Mouse (Mus musculus) yolk sac, embryonic 10.5 days (tissue): ENCODE measurements around the gene Ptprd.
"Not testable (repeated sequence)": the region's sequence is repeated elsewhere in the genome, so short reads cannot be mapped to it uniquely, and the experiment has no call there.

ENCODE experiments used
- DNase-seq: peaks from one replicate; pipeline ENCODE4 v3.0.0-alpha.2; 2017; ENCODE audit warnings: low spot score

The Ptprd gene

GRCm38 (mm10) chr4:76199321-76199720 lies 2012.4 kb downstream of the Ptprd start:
- no peak for DNase-seq

- DNase-seq, result no peak
These were observed 2017.0 kb downstream of the Ptprd start for GRCm38 (mm10) chr4:76194762-76195161.

GRCm38 (mm10) chr4:76193496-76193895 lies 2018.3 kb downstream of the Ptprd start:
- DNase-seq, result no peak

- DNase-seq, result no peak
These were observed 2019.7 kb downstream of the Ptprd start for GRCm38 (mm10) chr4:76192031-76192430.

GRCm38 (mm10) chr4:76190788-76191187 lies 2021.0 kb downstream of the Ptprd start:
- no peak for DNase-seq

- no peak for DNase-seq
These were observed 2028.7 kb downstream of the Ptprd start for GRCm38 (mm10) chr4:76183095-76183494.

GRCm38 (mm10) chr4:76179497-76179896 lies 2032.3 kb downstream of the Ptprd start:
- no peak for DNase-seq

- DNase-seq, result no peak
These were observed 2036.7 kb downstream of the Ptprd start for GRCm38 (mm10) chr4:76175086-76175485.

GRCm38 (mm10) chr4:76155750-76156149 lies 2056.0 kb downstream of the Ptprd start:
- DNase-seq, result no peak

- no peak for DNase-seq
These were observed 2057.6 kb downstream of the Ptprd start for GRCm38 (mm10) chr4:76154190-76154589.

- DNase-seq, result no peak
These were observed 2066.8 kb downstream of the Ptprd start for GRCm38 (mm10) chr4:76144925-76145324.

GRCm38 (mm10) chr4:76144333-76144732 lies 2067.4 kb downstream of the Ptprd start:
- DNase-seq, result no peak

GRCm38 (mm10) chr4:76137901-76138300 lies 2073.9 kb downstream of the Ptprd start:
- DNase-seq, result no peak

- no peak for DNase-seq
These were observed 2075.1 kb downstream of the Ptprd start for GRCm38 (mm10) chr4:76136625-76137024.

GRCm38 (mm10) chr4:76091845-76092244 lies 2119.9 kb downstream of the Ptprd start:
- DNase-seq, result no peak

- DNase-seq, result no peak
These were observed 2121.9 kb downstream of the Ptprd start for GRCm38 (mm10) chr4:76089866-76090265.

GRCm38 (mm10) chr4:76076051-76076450 lies 2135.7 kb downstream of the Ptprd start:
- no peak for DNase-seq

GRCm38 (mm10) chr4:76073286-76073685 lies 2138.5 kb downstream of the Ptprd start:
- DNase-seq, result no peak

GRCm38 (mm10) chr4:76071720-76072119 lies 2140.0 kb downstream of the Ptprd start:
- DNase-seq, result no peak

- DNase-seq, result no peak
These were observed 2154.9 kb downstream of the Ptprd start for GRCm38 (mm10) chr4:76056836-76057235.

- DNase-seq, result no peak
These were observed 2166.1 kb downstream of the Ptprd start for GRCm38 (mm10) chr4:76045650-76046049.

- DNase-seq, result no peak
These were observed 2167.0 kb downstream of the Ptprd start for GRCm38 (mm10) chr4:76044802-76045201.

GRCm38 (mm10) chr4:76037178-76037577 lies 2174.6 kb downstream of the Ptprd start:
- not testable (repeated sequence) for DNase-seq

- DNase-seq, result no peak
These were observed 2186.0 kb downstream of the Ptprd start for GRCm38 (mm10) chr4:76025571-76026325.
